Mouse (Mus musculus) erythroblast, adult 5-6 weeks (primary cell): Measurements from ENCODE around the gene Ftsj3. TPM values are rescaled to one million over a fixed set of nuclear protein-coding genes. Genes with fewer than 3 reads are reported as not detected.

Experiments
- ATAC-seq: replicated peaks from 2 replicates; pipeline ENCODE4 v1.8.0; 2016; ENCODE audit warnings: moderate number of reproducible peaks, mild to moderate bottlenecking, moderate TSS enrichment, inconsistent platforms; ENCODE audit not compliant: poor library complexity, low FRiP score, severe bottlenecking
- total RNA-seq, 2 experiments: library from RNA; stranded (forward) in 1 of 2; stranded (reverse) in 1 of 2; fragments of 150-400 nt in 1 of 2; fragments of 200-764, 138-1000 nt in 1 of 2; gene quantifications; 2 replicates each; pipeline versions ENCODE4 v1.2.3 to v1.2.4; 2015 to 2017; ENCODE audit warnings: low replicate concordance in 2 of 2

The Ftsj3 gene
- total RNA-seq (2015; ENCODE audit: low replicate concordance) (6.0 and 7.5 TPM in 2 replicates), total RNA-seq (2017; ENCODE audit: low replicate concordance) (24.0 and 29.1 TPM in 2 replicates)

DNA sequence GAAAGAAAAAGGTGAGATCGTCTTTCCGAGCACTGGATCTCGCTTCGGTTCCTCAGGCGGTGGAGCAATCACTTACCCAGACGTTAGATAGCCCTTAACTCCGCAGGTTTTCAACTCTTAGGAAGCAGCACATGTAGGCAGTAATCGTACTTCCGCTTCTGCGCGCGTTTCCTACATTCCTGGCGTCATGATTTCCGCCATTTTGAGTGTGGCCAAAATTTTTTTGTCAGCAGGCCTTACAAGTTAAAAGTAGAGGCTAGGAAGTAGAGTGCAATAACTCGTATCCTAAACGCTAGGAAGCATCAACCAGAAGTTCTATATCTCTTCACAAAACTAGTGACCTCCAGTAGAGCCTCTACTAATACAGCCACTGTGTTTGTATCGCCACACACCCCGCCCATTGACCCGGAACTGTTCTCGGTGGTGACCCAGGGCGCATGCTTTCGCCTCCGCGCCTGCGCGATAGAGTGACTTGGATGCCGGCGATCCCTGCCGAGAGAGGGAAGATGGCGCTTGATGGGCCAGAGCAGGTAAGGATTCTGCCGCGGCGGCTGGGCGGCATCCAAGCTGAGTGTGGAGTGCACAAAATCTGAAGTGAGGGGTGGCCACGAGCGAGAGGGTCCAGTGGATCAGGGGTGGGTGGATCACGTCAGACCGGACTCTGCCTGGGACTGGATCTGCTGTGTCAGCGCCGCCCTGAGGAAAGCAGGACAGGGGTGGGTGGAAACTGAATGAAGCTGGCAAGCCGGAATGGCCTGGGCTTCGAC is at the start of gene Ftsj3, which contains the start of gene Psmc5:
Gene Ftsj3, minus strand, starts transcription at position 395 of the 767 bp plus-strand sequence.
Gene Psmc5, plus strand, starts transcription at position 470 of the 767 bp plus-strand sequence.
- peak; percentile 96 for ATAC-seq

DNA sequence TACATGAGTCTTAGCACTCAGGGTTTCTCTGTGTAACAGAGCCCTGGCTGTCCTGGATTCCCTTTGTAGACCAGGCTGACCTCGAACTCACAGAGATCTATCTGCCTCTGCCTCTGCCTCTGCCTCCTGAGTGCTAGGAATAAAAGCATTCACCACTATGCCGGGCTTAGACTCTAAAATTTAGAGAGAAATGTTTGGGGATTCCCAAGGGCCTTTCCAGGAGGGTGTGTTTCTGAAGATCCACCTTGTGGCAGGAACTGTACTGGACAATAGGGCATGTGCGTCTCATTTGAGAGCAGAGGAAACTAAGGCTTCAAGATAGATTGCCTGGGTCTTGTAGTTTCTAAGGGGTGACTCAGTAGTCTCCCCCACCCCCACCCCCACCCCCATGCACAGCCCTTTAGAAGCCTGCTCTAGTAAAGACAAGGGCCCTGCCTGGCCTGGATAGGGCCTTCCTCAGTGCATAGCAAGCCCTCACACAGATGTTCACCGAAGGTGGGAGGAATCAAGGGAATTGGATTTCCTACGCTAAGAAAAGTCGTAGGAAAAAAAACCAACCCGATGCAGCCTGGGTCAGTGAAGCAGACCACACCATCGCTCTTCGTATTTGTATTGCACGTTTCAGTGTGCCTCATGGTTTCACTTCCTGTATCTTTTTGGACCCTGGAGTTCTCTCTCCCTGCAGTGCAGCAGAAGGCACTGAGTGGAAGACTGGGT is 49.6 kb upstream of the Ftsj3 start:
- ATAC-seq, result no peak

- ATAC-seq, result peak; percentile 82
Measured at GRCm38 (mm10) chr11:106302634-106303033, 46.8 kb upstream of the Ftsj3 start.

- no peak for ATAC-seq
Measured at GRCm38 (mm10) chr11:106301765-106302164, 45.9 kb upstream of the Ftsj3 start, which contains the start of gene Gh. Gh (minus strand) TSS chr11:106301865.

GRCm38 (mm10) chr11:106291861-106292260 is 36.0 kb upstream of the Ftsj3 start:
- no peak for ATAC-seq

GRCm38 (mm10) chr11:106290376-106290775 is 34.5 kb upstream of the Ftsj3 start:
- no peak for ATAC-seq

- no peak for ATAC-seq
Measured at GRCm38 (mm10) chr11:106289369-106289768, 33.5 kb upstream of the Ftsj3 start.

GRCm38 (mm10) chr11:106286987-106287386 is 31.1 kb upstream of the Ftsj3 start:
- no peak for ATAC-seq

DNA sequence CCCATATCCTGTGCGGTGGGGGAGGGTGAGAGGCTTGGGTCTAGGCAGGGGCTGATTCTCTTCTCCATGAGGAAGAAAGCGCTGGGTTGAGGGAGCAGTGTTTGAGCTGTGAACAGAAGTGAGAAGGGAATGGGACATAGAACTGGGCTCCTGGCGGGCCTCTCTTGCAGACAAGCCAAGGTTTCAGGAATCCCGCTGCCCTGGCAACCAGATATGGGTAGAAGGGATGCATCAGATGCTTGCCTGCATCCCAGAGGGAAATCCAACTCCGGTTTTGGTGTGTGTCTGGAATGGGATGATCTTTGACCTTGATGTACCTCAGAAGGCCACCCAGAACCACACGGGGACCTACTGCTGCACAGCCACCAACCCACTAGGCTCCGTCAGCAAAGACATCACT is 30.3 kb upstream of the Ftsj3 start:
- ATAC-seq, result no peak

- ATAC-seq, result no peak
Measured at GRCm38 (mm10) chr11:106284126-106284525, 28.2 kb upstream of the Ftsj3 start.

DNA sequence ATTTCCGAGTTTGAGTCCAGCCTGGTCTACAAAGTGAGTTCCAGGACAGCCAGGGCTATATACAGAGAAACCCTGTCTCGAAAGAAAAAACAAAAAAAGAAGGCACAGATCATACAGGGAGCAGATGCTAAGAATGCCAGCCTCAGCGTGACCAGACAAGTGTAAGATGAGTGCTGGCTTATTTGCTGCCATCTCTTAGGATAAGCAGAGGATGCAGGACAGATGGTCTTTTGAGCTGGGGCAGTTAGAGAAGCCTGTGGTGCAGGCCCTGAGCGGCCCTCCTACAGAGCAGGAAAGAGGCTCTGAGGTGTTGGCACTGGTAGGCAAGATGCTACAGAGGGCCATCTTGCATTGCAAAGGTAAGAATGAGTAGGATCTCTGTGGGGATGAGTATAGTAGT is 27.5 kb upstream of the Ftsj3 start:
- ATAC-seq, result no peak

- no peak for ATAC-seq
Measured at GRCm38 (mm10) chr11:106282452-106282851, 26.6 kb upstream of the Ftsj3 start.

- peak; percentile 54 for ATAC-seq
Measured at GRCm38 (mm10) chr11:106276454-106276853, 20.6 kb upstream of the Ftsj3 start, which contains the start of gene Tcam1. Tcam1 (plus strand) TSS chr11:106276672.

GRCm38 (mm10) chr11:106274971-106275411 is 19.1 kb upstream of the Ftsj3 start:
- ATAC-seq, result no peak

DNA sequence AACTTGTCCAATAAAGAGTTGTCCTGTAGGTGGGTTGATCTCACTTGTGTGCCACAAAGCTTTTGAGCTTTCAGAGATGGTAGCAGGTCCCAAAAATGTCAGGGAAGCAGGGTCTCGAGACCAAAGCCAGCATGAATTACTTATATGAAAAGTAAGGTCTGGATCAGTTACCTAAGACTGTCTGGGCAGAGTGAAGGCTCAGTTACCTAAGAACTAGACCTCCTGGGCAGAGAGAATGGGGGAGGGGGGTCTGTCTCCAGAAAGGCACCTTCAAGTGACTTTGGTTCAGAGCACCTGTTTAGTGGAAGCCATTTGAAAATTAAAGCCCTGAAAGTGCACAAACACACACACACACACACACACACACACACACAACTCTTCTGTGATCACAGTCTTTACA is 18.5 kb upstream of the Ftsj3 start:
- no peak for ATAC-seq

- ATAC-seq, result no peak
Measured at GRCm38 (mm10) chr11:106273811-106274210, 17.9 kb upstream of the Ftsj3 start.

DNA sequence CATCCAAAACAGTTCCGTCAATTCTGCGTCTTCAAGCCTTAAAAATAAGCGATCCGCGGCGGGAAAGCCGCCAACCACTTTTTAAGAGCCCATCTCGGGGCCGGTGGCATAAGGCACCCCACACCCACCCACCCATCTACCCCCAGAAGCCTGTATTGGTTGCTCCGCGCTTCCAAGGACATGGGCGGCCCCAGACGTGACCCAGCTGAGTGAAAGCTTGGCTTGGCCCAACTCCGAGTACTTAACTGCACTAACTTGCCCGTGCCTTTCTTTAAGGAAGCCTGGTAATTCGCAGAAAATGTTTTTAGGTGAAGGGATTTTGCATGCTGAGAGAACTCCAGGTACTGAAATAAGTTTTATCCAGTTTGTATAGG is 17.4 kb upstream of the Ftsj3 start:
- no peak for ATAC-seq

DNA sequence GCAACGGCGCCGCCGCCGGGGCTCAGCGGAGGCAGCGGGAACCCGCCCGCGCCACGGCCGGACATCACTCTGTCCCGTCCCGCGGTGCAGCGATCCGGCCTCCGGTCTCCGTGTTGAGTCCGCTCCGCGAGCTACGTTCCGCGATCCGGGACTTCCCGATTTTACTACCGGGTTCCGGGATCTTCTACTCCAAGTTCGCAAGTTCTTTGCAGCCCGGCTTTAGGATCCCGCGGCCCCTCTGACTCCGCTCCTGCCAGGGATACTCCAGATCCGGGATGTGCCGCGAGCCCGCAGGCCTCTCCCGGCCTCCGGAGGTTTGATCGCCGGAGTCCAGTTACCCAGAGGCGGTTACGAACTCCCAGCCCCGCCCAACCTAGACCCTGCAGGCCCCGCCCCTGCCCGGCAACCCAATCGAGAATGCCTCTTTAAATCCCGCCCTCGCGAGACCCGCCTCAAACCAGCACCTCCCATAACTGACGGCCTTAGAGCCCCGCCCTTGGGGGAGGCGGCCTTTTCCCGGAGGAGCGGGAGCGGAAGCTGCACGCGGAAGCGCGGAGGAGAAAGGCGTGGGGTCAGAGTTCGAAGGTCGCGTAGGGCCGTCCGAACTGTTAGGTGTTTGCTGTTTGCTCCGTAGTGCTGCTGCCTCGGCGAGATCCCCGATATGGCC is 16.9 kb upstream of the Ftsj3 start, which contains the start of gene Smarcd2:
Gene Smarcd2, minus strand, starts transcription at position 329 of the 667 bp plus-strand sequence.
- peak; percentile 88 for ATAC-seq

DNA sequence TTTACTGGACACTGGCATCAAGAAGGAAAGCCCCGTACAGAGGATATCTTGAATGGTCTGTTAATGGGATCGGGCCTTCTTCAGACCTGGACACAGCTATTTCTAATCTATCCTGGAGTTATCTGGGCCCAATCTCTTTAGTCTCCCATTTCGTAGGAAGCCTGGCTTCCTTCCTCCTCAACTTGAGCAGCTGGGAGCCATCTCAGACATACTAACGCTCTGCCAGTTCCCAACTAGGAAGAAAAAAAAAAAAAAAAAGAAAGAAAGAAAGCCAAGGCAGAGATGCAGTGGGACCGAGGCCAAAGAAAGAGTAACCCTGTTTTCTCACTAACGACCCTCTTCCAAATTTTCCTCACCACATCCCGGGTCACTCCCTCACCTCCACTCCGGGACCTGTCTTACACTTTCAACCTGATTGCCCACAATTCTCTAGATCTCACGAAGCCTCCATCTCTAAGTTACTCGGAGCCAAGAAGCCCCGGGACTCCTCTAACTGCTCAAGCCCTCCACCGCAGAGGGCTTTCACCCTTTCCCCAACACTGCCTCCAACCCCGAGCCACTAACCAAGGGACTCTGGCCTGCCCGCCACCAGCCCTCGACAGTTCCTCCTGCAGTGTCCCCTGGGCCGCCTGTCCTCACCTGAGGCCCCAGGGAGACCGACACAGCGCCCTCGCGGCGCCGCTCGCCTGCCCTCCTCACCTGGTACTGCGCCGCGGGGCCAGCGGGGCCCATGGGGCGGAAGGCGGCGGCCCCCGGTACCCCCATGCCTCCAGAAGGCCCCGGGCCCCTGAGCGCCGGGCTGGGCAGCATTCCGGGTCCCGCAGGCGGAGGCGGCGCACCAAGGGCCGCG is 16.1 kb upstream of the Ftsj3 start:
- peak; percentile 35; the same call in 1 of the 2 replicates for ATAC-seq
